Mouse (Mus musculus): ENCODE measurements around the gene Cpne5. TPM values are rescaled to one million over a fixed set of nuclear protein-coding genes. Genes with fewer than 3 reads are reported as not detected.
"Not testable (repeated sequence)": the region's sequence is repeated elsewhere in the genome, so short reads cannot be mapped to it uniquely, and the experiment has no call there.

Cpne5 gene
- polyA plus RNA-seq, 1 experiment from 2014 or later = 12.4 TPM

DNA sequence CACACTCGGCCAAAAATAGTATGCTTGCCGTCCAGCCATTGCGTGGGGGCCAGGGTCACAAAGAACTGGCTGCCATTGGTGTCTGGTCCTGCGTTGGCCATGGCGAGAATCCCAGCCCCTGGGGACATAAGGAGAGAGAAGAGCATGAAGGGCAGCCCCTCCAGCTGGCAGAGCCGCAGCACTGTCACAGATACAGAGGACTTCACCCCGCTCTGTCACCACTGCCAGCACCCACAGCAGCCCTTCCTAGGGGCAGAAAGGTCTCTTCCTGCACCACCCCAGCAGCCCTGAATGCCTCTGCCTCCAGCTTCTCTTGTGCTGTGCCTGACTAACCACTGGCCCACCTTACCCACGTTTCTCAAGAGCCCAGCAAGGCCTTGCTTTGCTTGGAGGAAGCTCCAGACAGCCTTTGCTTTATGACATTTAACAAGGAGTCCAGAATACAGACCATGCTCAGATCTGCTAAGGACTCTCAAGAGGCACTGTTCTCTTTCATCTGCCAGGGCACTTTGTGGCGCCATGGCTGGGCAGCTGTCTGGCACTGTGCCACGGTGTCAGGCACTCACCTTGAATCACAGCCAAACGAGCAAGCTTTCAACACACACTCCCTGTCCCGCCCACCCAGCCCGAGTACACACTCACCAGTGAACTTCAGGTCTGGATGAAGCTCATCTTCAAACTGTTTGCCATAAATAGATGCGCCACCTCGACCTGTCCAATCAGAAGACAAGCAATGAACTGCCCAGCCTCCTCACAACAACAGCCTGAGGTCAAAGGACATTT lies 13.8 kb upstream of the Cpne5 start:
- Histone ChIP-seq H3K36me3 (ENCODE audit: control insufficient read depth, insufficient read depth, low read length) (peaks cover 52% of the 10 kb centered on the region; the same call in 1 of the 2 replicates), H3K4me1 (ENCODE audit: control insufficient read depth, insufficient read depth, low read length) (no peaks in the 10 kb centered on the region), H3K9ac (ENCODE audit: low read depth, low read length) (no peak overlapping the region), H3K27ac (replicated peaks; ENCODE audit: low read depth, low read length) (no peak overlapping the region), H3K27me3 (replicated peaks; ENCODE audit: control insufficient read depth, insufficient read depth, low read length) (no peaks in the 10 kb centered on the region), H3K9me3 (ENCODE audit: control insufficient read depth, low read length) (no peaks in the 10 kb centered on the region), H3K4me3 (ENCODE audit: low read depth, low read length) (no peak overlapping the region), H3K4me2 (ENCODE audit: low read depth, low read length) (no peak overlapping the region)
- WGBS = 74% methylated on average over 15 of the region's 15 CpGs
- peak; percentile 71 for DNase-seq (ENCODE audit: low spot score)
- no peak for ATAC-seq (ENCODE audit: low read depth)

DNA sequence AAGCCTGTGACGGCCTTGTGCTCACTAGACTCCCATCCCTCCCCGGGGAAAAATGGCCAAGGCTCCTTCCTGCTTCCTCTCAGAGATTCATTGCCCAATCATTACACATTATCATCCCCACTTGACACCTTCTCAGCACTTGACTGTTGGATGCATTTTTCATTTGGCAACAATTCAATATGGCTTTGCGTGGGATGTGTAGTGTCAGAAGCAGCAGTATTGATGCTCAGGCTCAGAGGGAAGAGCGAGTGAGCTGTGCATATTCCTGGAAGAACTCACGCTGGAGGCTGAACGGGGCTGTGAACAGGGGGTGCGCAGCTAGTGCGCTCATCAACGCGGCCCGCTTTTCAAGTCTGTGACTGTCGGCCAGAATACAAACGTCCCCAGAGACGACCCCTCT lies 13.0 kb upstream of the Cpne5 start:
- H3K27me3 ChIP-seq (replicated peaks; ENCODE audit: control insufficient read depth, insufficient read depth, low read length); H3K27ac ChIP-seq (replicated peaks; ENCODE audit: low read depth, low read length); ATAC-seq (ENCODE audit: low read depth); H3K4me3 ChIP-seq (ENCODE audit: low read depth, low read length); H3K4me2 ChIP-seq (ENCODE audit: low read depth, low read length); H3K9ac ChIP-seq (ENCODE audit: low read depth, low read length); DNase-seq (ENCODE audit: low spot score); H3K4me1 ChIP-seq (ENCODE audit: control insufficient read depth, insufficient read depth, low read length); H3K9me3 ChIP-seq (ENCODE audit: control insufficient read depth, low read length): not testable (repeated sequence)
- 88% methylated on average over 14 of the region's 14 CpGs for WGBS
- peaks cover 49% of the 10 kb centered on the region; the same call in 1 of the 2 replicates for H3K36me3 ChIP-seq (ENCODE audit: control insufficient read depth, insufficient read depth, low read length)

DNA sequence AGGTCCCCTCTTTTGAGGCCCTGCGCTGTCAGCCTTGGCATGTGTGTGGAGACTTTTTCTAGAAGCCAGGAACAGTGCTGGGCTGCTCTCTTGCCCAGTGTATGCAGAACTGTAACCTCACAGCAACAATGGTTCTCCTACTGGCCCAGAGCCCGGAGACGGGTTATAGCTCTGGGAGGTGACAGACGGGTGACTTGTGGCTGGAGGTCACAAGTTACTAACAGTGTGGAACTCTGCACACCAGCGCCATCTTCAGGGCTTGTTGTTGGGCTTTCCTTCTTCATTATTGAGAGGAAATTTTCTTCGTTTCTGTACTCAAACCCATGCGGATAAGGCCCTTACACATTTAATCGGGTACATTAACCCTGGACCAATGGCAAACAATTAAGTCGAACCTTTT lies 11.5 kb upstream of the Cpne5 start:
- peaks cover 18% of the 10 kb centered on the region for H3K4me1 ChIP-seq (ENCODE audit: control insufficient read depth, insufficient read depth, low read length)
- H3K36me3 ChIP-seq (ENCODE audit: control insufficient read depth, insufficient read depth, low read length) = peaks cover 37% of the 10 kb centered on the region; the same call in 1 of the 2 replicates
- whole genome bisulfite sequencing = 64% methylated on average over 9 of the region's 9 CpGs

DNA sequence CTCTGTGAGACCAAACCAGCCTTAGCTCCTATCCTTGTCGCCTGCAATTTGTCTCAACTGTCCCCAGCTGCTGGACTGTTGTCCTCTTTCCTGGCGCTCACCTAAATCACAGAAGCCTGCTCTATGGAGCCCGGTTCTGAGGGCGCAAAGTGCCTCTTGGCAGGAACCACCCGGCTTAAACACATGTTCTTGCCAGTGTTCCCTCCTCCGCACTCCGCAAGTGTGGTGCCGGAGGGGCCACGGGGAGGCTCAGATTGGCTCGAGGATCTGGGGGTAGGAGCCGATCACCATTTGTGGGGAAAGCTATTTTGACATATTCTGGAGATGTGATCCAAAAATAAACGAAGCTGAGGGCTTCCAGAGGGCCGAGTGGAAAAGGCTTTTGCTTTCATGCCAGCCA lies 9.9 kb upstream of the Cpne5 start:
- 59% methylated on average over 13 of the region's 13 CpGs for WGBS
- H3K4me1 ChIP-seq (ENCODE audit: control insufficient read depth, insufficient read depth, low read length) = peaks cover 18% of the 10 kb centered on the region
- no peak for ATAC-seq (ENCODE audit: low read depth)

More for the DNA sequence above, 11.5 kb upstream of the Cpne5 start:
- ATAC-seq (ENCODE audit: low read depth) (no peak), DNase-seq (ENCODE audit: low spot score) (no peak)
- no peaks in the 10 kb centered on the region for H3K9me3 ChIP-seq (ENCODE audit: control insufficient read depth, low read length)
- no peak overlapping the region for H3K27ac ChIP-seq (replicated peaks; ENCODE audit: low read depth, low read length)
- H3K4me2 ChIP-seq (ENCODE audit: low read depth, low read length) = no peak overlapping the region
- H3K4me3 ChIP-seq (ENCODE audit: low read depth, low read length) = no peak overlapping the region
- no peaks in the 10 kb centered on the region for H3K27me3 ChIP-seq (replicated peaks; ENCODE audit: control insufficient read depth, insufficient read depth, low read length)
- H3K9ac ChIP-seq (ENCODE audit: low read depth, low read length) = no peak overlapping the region

DNA sequence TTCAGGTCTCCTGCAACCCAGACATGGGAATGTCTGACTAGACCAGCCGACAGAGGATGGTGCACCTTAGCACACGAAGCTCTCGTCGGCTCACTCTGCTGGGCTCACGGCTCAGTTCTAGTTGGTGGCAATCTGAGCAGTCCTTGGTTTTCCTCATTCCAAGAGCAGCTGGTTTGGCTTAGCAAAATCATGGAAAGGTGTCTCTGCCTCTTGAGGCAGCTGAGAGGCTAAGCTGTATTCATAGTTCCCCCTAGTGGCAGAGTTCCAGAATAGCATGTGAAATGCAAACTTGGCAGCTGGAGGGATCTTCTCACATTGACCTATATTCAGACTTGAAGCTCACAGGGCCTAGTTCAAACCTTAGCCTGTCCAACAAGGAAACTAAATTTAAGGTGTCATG lies 8.6 kb upstream of the Cpne5 start:
- Histone ChIP-seq H3K4me3 (ENCODE audit: low read depth, low read length) (no peak overlapping the region), H3K27ac (replicated peaks; ENCODE audit: low read depth, low read length) (no peak overlapping the region), H3K4me1 (ENCODE audit: control insufficient read depth, insufficient read depth, low read length) (peaks cover 18% of the 10 kb centered on the region), H3K4me2 (ENCODE audit: low read depth, low read length) (no peak overlapping the region), H3K9me3 (ENCODE audit: control insufficient read depth, low read length) (no peaks in the 10 kb centered on the region), H3K27me3 (replicated peaks; ENCODE audit: control insufficient read depth, insufficient read depth, low read length) (no peaks in the 10 kb centered on the region; the same call in 1 of the 2 replicates), H3K36me3 (ENCODE audit: control insufficient read depth, insufficient read depth, low read length) (peaks cover 24% of the 10 kb centered on the region; the same call in 1 of the 2 replicates), H3K9ac (ENCODE audit: low read depth, low read length) (no peak overlapping the region)
- peak; percentile 95 for DNase-seq (ENCODE audit: low spot score)
- WGBS = 11% methylated on average over 5 of the region's 5 CpGs
- peak; percentile 79 for ATAC-seq (ENCODE audit: low read depth)

More for the DNA sequence above, 9.9 kb upstream of the Cpne5 start:
- Histone ChIP-seq H3K27ac (replicated peaks; ENCODE audit: low read depth, low read length) (peak overlapping the region; percentile 1), H3K9me3 (ENCODE audit: control insufficient read depth, low read length) (no peaks in the 10 kb centered on the region), H3K9ac (ENCODE audit: low read depth, low read length) (no peak overlapping the region), H3K4me3 (ENCODE audit: low read depth, low read length) (no peak overlapping the region), H3K27me3 (replicated peaks; ENCODE audit: control insufficient read depth, insufficient read depth, low read length) (no peaks in the 10 kb centered on the region; the same call in 1 of the 2 replicates), H3K4me2 (ENCODE audit: low read depth, low read length) (no peak overlapping the region), H3K36me3 (ENCODE audit: control insufficient read depth, insufficient read depth, low read length) (peaks cover 32% of the 10 kb centered on the region; the same call in 1 of the 2 replicates)
- peak; percentile 70 for DNase-seq (ENCODE audit: low spot score)

DNA sequence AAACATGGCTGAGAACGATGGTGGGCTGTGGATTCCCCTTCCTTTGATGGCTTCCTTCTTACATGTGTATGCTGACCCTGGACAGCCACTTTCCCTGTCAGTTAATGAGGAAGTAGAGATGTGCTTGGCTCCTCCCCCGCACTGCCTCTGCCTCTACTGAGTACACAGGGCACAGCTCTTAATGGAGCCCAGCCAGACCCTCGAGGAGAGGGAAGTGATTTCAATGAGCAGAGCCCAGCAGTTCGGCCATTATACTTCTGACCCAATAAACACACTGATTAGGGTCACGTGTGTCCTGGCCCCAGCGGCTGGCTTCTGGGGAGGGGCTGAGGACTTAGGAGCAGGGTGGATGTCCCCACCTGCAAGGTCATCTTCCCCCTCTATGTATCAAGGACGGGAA lies 7.8 kb upstream of the Cpne5 start:
- H3K9ac ChIP-seq (ENCODE audit: low read depth, low read length) = no peak overlapping the region
- WGBS = 44% methylated on average over 7 of the region's 7 CpGs
- no peak; the same call in 1 of the 2 replicates for ATAC-seq (ENCODE audit: low read depth)
- H3K4me1 ChIP-seq (ENCODE audit: control insufficient read depth, insufficient read depth, low read length) = peaks cover 18% of the 10 kb centered on the region
- H3K9me3 ChIP-seq (ENCODE audit: control insufficient read depth, low read length) = no peaks in the 10 kb centered on the region
- H3K4me3 ChIP-seq (ENCODE audit: low read depth, low read length) = no peak overlapping the region
- no peak overlapping the region for H3K4me2 ChIP-seq (ENCODE audit: low read depth, low read length)
- H3K36me3 ChIP-seq (ENCODE audit: control insufficient read depth, insufficient read depth, low read length) = peaks cover 15% of the 10 kb centered on the region; the same call in 1 of the 2 replicates
- no peaks in the 10 kb centered on the region; the same call in 1 of the 2 replicates for H3K27me3 ChIP-seq (replicated peaks; ENCODE audit: control insufficient read depth, insufficient read depth, low read length)
- H3K27ac ChIP-seq (replicated peaks; ENCODE audit: low read depth, low read length) = no peak overlapping the region
- DNase-seq (ENCODE audit: low spot score) = no peak

DNA sequence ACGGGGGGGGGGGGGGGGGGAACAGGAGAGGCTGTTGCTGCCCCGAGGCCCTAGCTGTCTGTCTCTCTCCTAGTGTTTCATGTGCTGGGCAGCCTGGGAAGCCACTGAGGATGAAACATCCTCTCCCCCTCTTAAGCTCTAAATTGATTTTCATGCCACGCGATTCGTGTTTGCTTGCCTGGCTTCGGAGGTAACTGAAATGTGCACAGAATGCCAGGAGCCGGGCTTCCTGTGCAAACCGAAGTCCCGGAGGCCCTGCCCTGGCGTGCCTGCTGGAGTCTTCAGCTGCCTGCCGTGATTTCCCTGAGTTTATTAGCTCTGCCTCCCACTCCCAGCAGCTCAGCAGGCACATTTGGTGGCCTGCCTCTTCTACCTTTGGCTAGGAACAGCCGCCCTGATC lies 6.9 kb upstream of the Cpne5 start:
- H3K4me3 ChIP-seq (ENCODE audit: low read depth, low read length) = no peak overlapping the region
- DNase-seq (ENCODE audit: low spot score) (peak; percentile 73), ATAC-seq (ENCODE audit: low read depth) (0 out of 2 replicates have a peak, but pooled peaks have one; percentile 9)
- H3K4me1 ChIP-seq (ENCODE audit: control insufficient read depth, insufficient read depth, low read length) = peaks cover 18% of the 10 kb centered on the region
- no peaks in the 10 kb centered on the region; the same call in 1 of the 2 replicates for H3K27me3 ChIP-seq (replicated peaks; ENCODE audit: control insufficient read depth, insufficient read depth, low read length)
- 11% methylated on average over 11 of the region's 12 CpGs for WGBS
- H3K4me2 ChIP-seq (ENCODE audit: low read depth, low read length) = no peak overlapping the region; the same call in 1 of the 2 replicates
- H3K9ac ChIP-seq (ENCODE audit: low read depth, low read length) = no peak overlapping the region
- no peaks in the 10 kb centered on the region for H3K9me3 ChIP-seq (ENCODE audit: control insufficient read depth, low read length)
- H3K36me3 ChIP-seq (ENCODE audit: control insufficient read depth, insufficient read depth, low read length) = peaks cover 7% of the 10 kb centered on the region; the same call in 1 of the 2 replicates
- no peak overlapping the region for H3K27ac ChIP-seq (replicated peaks; ENCODE audit: low read depth, low read length)

DNA sequence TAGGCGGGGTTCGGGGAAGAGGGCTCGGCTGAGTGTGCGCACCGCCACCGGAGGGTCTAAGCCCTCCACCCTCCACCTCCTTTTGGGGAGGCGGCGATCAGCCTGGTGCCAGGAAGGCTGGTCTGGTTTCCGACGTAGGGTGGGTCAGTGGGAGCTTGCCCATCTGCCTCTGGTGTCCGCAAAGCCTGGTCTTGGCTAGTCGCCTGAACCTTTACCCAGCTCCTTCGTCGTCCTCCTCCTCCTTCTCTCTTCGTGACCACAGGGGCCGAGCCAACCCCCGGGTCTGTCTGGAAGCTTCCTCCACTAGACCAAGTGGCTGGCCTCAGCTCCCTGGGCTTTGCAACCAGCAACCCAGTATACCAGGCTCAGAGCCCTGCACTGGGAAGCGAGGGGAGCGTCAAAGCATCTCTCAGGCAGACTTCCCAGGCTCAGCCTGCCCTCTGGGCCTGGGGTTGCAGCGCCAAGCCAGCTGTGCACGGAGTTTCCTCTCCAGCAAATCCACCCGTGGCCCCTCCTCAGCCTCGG lies 516 bp upstream of the Cpne5 start:
- ATAC-seq (ENCODE audit: low read depth) (no peak), DNase-seq (ENCODE audit: low spot score) (peak; percentile 10)
- Histone ChIP-seq H3K9me3 (ENCODE audit: control insufficient read depth, low read length) (no peaks in the 10 kb centered on the region), H3K27ac (replicated peaks; ENCODE audit: low read depth, low read length) (no peak overlapping the region), H3K4me3 (ENCODE audit: low read depth, low read length) (peak overlapping the region; percentile 70), H3K9ac (ENCODE audit: low read depth, low read length) (peak overlapping the region; percentile 71), H3K36me3 (ENCODE audit: control insufficient read depth, insufficient read depth, low read length) (no peaks in the 10 kb centered on the region), H3K4me1 (ENCODE audit: control insufficient read depth, insufficient read depth, low read length) (no peaks in the 10 kb centered on the region), H3K27me3 (replicated peaks; ENCODE audit: control insufficient read depth, insufficient read depth, low read length) (peaks cover 3% of the 10 kb centered on the region; the same call in 1 of the 2 replicates), H3K4me2 (ENCODE audit: low read depth, low read length) (peak overlapping the region; percentile 99)
- WGBS = 2% methylated on average over 10 of the region's 23 CpGs

Data from embryonic facial prominence, embryonic 14.5 days (tissue).